Mouse (Mus musculus) cerebellum, postnatal 36 days (tissue): ENCODE results near the gene Gpr107.

Source experiments
- DNase-seq, 2 experiments: peaks; one replicate each; pipeline ENCODE4 v3.0.0; 2021 to 2022; ENCODE audit warnings: mixed read lengths in 2 of 2

Gene Gpr107

GRCm38 (mm10) chr2:31202357-31202756, 50.2 kb downstream of the Gpr107 start:
- DNase-seq, result no peak

GRCm38 (mm10) chr2:31202956-31203355, 50.8 kb downstream of the Gpr107 start:
- no peak for DNase-seq

DNA sequence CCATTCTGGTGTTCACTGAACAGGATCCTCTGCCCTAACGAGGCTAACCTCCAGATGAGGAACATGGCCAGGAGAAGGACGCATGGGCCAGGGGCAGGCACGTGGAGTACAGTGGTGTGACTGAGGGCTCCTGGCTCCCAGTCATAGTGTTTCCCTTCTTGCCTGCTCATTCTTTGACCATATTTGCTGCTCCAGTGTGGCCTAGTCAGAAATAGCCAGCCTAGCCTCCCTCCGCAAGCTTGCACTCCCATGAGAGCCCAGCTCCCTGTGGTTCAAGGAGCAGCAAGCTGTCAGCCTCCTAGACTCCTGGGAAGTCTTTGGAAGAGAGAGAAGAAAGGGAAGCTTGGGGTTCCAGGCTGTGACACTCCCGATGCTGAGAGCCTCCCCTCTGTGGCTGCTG, 52.6 kb downstream of the Gpr107 start:
- DNase-seq, result no peak

GRCm38 (mm10) chr2:31206211-31206610, 54.1 kb downstream of the Gpr107 start:
- DNase-seq, result no peak

DNA sequence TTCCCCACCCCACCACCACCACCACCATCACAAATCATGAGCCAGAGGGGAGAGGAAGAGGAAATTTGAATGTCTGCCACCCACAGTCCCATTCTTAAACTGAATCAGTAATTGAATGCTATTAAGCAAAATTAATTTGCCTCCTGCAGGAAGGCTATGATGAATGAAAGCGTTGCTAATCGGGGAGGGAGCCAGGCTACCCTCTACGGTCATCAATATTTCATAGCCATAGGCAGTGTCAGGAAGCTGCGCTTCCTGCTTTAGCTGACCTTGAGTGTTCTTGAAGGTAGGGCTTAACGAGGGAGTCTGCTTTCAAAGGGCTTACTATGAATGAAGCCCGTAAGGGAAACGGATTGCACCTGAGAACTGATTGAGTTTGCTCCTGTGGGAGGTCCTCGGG, 54.8 kb downstream of the Gpr107 start:
- DNase-seq, result no peak

- DNase-seq, result no peak
Measured at GRCm38 (mm10) chr2:31208544-31209142, 56.5 kb downstream of the Gpr107 start.

GRCm38 (mm10) chr2:31209525-31209924, 57.4 kb downstream of the Gpr107 start:
- peak in 1 of 2 experiments; percentile 33 for DNase-seq

DNA sequence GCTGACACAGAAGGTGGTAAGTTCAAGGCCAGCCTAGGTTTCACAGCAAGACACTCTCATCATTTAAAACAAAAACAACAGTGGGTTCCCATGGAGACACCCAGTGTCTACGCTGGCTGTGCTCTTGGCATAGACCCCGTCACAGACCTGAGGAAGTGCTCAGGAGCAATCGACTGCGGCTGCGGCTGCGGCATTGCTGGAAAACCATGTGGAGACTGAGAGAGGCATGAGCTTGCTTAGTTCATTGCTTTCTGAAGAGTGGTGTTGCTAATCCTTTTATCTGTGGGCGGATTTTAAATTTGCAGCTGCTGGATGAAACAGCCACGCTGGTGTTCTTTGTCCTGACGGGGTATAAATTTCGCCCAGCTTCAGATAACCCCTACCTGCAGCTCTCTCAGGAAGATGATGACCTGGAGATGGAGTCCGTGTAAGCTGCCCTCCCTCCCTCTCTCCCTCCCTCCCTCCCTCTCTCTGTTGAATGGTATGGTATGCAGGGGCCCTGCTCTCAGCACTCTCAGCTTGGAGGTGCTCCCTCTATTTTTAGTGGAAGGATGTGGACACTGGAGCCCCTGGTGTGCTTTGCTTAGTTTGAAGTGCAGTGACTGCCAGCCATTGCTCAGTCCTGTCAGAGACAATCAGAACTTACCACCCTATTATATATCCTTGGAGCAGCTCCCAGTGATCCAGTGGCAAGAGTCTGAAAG, 58.2 kb downstream of the Gpr107 start:
- DNase-seq, result no peak

- DNase-seq, result no peak
Measured at GRCm38 (mm10) chr2:31211204-31211603, 59.1 kb downstream of the Gpr107 start.

GRCm38 (mm10) chr2:31214211-31214796, 62.2 kb downstream of the Gpr107 start:
- no peak for DNase-seq

DNA sequence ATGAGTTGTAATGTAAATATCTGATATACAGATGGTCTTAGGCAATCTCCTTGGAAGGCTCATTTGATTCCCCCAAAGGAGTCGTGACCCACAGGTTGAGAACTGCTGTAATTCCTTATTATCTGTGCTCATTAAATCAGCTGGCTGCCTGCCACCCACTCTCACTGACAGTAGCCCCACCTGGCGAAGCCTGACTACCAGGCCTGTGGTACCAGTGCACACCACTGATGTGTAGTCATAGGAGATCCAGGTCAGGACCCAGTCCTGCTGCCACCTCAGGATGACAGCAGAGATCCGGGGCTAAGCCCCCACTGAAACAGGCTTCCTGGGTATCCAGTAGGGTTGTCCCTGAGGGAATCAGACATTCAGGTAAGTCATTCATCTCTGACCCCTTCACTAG, 66.5 kb downstream of the Gpr107 start:
- no peak for DNase-seq

- DNase-seq, result no peak
Measured at GRCm38 (mm10) chr2:31219470-31219869, 67.4 kb downstream of the Gpr107 start.

DNA sequence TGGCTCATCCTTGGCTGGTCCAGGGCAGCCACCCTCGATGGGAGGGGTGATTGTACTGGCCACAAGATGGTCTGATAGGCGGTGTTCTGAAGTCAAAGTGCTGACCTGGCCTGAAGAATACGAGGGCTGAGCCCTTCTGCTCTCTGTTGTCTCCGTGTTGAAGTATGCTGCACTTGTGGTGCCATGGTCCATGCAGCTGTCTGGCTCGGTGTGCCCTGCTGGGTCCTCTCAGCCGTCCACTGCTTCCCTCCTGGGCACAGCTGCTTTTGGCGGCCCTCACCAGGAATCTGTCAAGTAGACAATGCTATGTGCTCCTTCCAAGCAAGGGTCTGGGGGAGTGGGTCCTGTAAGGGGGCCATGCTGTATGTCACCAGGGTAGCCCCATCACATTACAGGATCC, 68.7 kb downstream of the Gpr107 start:
- no peak for DNase-seq

DNA sequence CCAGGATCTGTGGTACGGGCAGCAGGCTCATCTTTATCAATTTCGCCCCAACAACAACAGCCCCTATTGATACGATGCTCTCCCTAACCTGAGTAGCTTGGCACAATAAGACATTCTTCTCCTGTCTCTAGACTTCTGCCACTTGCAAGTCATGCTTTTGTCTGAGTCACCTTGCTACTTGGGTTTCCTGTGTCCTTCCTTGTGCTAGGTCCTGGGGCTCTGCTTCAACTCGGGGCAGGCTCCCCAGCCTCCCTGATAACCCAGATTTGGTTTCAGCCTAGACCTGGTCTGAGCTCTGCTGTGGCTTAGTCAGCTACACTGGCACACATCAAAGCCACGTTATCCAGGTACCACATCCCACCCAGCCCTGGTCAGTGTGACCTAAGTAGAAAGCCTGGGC, 69.5 kb downstream of the Gpr107 start:
- no peak for DNase-seq

DNA sequence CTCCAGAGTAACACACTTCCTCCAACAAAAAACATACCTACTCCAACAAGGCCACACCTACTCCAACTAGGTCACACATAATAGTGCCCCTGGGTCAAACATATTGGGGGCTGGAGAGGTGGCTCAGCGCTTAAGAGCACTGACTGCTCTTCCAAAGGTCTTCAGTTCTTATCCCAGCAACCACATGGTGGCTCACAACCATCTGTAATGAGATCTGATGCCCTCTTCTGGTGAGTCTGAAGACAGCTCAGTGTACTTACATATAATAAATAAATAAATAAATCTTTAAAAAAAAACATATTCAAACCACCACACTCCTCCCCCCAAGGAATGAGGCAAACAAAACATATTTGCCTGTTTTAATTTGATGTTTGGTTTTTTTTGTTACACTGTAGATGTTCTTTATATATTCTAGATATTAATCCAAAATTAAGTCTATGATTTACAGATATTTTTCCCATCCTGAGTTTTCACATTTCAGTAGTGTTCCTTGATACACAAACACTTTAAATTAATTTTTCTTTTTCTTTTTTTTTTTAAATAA, 76.7 kb downstream of the Gpr107 start:
- no peak for DNase-seq

DNA sequence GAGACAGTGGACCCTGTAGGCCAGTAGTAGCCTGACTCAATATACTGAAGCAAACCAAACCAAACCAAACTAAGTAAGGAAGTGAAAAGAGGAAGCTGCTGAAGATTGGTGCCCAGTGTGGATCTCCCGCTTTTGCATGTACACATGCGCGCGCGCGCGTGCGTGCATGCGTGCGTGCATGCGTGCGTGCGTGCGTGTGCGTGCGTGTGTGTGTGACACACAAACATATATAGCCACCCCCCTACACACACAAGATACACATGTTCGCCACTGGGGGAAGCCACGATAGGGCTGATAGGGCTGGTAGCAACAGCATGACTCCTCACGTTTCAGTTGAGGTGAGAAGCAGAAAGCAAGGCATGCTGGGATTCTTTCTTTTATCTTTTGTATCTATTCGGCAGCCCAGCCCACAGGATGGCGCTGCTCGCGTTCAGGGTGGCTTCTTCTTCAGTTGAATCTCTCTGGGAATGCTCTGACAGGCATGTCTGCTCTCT, 87.1 kb downstream of the Gpr107 start:
- DNase-seq, result peak; percentile 47 to 50

DNA sequence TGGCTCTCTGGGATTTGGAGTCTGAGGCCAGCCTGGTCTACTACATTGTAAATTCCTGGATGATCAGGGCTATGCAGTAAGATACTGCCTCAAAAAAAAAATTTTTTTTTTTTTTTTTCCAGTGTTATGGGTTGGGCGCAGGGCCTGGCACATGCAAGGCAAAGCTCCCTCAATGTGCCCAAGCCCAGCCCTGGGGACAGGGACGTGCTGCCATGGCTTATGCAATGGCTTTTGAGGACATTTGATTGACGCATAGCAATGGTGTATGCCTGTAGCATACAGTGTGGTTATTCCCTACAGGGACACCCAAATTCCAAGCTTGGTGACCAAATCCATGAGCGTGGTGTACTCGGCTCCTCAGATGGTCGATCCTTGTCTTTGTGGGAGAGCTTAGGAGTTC, 87.7 kb downstream of the Gpr107 start:
- no peak for DNase-seq

DNA sequence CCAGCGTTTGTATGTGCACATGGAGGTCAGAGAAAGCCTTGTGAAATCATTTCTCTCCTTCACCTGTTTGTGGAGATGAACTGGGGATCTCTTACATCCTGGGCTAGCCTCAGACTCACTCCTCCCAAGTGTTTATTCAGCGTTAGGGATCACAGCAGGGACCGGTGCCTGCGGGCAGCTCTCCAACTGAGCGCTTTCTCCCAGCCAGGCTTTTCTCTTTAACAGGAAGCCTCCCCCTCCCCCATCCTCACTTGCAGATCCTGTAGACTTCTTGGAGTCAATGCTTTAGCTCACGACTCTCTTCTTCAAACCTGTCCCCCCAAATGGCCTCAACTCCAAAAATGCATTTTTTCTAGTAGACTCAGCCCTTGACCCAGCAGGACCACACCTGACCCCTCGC, 89.5 kb downstream of the Gpr107 start:
- no peak for DNase-seq

- no peak for DNase-seq
Measured at GRCm38 (mm10) chr2:31244216-31244615, 92.1 kb downstream of the Gpr107 start.

- no peak for DNase-seq
Measured at GRCm38 (mm10) chr2:31245051-31245450, 92.9 kb downstream of the Gpr107 start.

GRCm38 (mm10) chr2:31245491-31246141, 93.5 kb downstream of the Gpr107 start, which contains the start of gene Ncs1:
Gene Ncs1 (plus strand): TSS chr2:31245823.
- DNase-seq, result peak; percentile 80 to 86

DNA sequence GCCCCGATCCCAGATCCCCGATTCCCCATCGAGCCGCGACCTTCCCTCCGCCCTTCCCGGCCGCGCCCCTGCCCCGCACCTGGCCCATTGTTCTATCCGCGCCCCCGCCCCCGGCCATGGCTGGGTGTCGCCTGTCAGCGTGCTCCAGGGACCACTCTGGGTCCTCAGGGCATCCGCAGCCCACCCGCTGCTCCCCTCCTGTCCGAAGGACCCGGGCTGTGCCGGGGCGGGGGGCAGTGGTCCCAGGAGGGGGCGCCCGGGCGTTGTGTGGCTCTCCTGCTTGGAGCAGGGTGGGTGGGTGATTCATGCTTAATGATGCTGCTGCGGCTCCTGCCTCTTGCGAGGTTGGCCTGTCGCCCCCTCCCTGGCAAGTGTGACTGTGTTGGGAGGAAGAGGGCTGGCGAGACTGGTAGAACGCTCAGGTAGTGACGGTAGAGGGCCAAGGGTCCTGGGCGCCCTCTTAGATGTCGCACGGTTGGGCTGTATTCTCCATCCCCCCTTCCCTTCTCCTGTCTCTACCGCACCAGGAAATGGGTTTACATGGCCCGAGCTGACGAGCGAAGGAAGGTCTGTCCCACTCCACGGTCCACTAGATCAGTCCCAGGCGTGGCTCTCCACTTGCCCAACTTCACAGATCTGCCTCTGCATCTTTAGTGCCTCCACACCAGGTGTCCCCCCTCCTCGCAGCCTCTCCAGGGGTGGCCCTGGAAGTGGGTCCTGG, 94.3 kb downstream of the Gpr107 start:
- peak in 1 of 2 experiments; percentile 53 for DNase-seq

- DNase-seq, result no peak
Measured at GRCm38 (mm10) chr2:31248856-31249255, 96.7 kb downstream of the Gpr107 start.
